Mouse (Mus musculus) stomach, postnatal 0 days (tissue): ENCODE results near the gene Zswim3.

Experiments
- CTCF ChIP-seq: IDR thresholded peaks from 2 replicates; pipeline ENCODE4 v1.5.1; 2016; ENCODE audit warnings: antibody characterized with exemption, low read depth, mild to moderate bottlenecking, moderate library complexity
- EP300 ChIP-seq: optimal IDR thresholded peaks from 2 replicates; pipeline ENCODE3; 2016; ENCODE audit warnings: antibody characterized with exemption

- TF ChIP-seq CTCF, result peak; percentile 61
- no peak for TF ChIP-seq EP300
Measured at GRCm38 (mm10) chr2:164845782-164846181, 40.9 kb downstream of the Zswim3 start.
